Mouse (Mus musculus): ENCODE measurements around the gene Thy1. TPM values are rescaled to one million over a fixed set of nuclear protein-coding genes. Genes with fewer than 3 reads are reported as not detected.

Gene Thy1
- total and polyA plus RNA-seq, 3 experiments, result 1.5 to 24.0 TPM; not detected in 1

DNA sequence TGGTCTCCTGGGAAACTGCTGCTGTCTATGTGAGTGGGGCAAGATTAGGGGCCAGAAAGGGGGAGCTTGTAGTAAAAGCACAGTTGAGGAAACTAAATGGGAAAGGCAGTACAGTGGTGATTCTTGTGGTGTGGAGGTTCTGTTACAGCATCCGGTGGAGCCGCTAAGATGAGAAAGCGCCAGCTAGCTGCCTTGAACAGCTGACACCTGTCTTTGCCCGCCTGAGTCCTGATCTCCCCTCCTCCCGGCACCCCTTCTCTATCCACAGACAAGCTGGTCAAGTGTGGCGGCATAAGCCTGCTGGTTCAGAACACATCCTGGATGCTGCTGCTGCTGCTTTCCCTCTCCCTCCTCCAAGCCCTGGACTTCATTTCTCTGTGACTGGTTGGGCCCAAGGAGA is 3.9 kb downstream of the Thy1 start:
- H3K27ac ChIP-seq (ENCODE audit: control insufficient read depth, low read depth, low read length), result peak overlapping the region; percentile 17; the same call in 1 of the 2 replicates
- H3K79me2 ChIP-seq (ENCODE audit: control insufficient read depth, insufficient read depth, low read length, poor library complexity), result no peaks in the 10 kb centered on the region
- H3K27me3 ChIP-seq (ENCODE audit: control insufficient read depth in 1 of 2, insufficient read depth in 2 of 2, low read length in 2 of 2), result no peaks in the 10 kb centered on the region
- H3K9me3 ChIP-seq (replicated peaks; ENCODE audit: insufficient read depth, low read length), result no peaks in the 10 kb centered on the region
- peak overlapping the region; percentile 28 for H3K9ac ChIP-seq (ENCODE audit: control insufficient read depth, low read depth, low read length, poor library complexity, severe bottlenecking)
- DNase-seq (ENCODE audit: low read depth, low spot score), result peak; percentile 36
- H3K4me3 ChIP-seq (ENCODE audit: control insufficient read depth in 1 of 2, insufficient read depth in 1 of 2, low read depth in 2 of 2, low read length in 2 of 2), result no peak overlapping the region; a peak in 1 of 4 replicates
- peaks cover 5 to 46% of the 10 kb centered on the region in 2 experiments for H3K4me1 ChIP-seq (ENCODE audit: control insufficient read depth in 1 of 2, insufficient read depth in 2 of 2, low read length in 2 of 2)
- H3K36me3 ChIP-seq (ENCODE audit: control insufficient read depth in 1 of 2, insufficient read depth in 2 of 2, low read length in 2 of 2), result peaks cover 0 to 33% of the 10 kb centered on the region in 2 experiments; a peak in 2 of 4 replicates
- TF ChIP-seq RAD21 (IDR thresholded peaks at IDR 0.05; ENCODE audit: low read depth, low read length) (no peak), POLR2A (IDR thresholded peaks at IDR 0.05; ENCODE audit: control insufficient read depth in 1 of 2, insufficient read depth in 1 of 2, low read depth in 1 of 2, low read length in 2 of 2, poor library complexity in 1 of 2) (no peak), ZNF384 (IDR thresholded peaks at IDR 0.05; ENCODE audit: low read depth, low read length) (peak; percentile 53; the same call in 1 of the 2 replicates)

DNA sequence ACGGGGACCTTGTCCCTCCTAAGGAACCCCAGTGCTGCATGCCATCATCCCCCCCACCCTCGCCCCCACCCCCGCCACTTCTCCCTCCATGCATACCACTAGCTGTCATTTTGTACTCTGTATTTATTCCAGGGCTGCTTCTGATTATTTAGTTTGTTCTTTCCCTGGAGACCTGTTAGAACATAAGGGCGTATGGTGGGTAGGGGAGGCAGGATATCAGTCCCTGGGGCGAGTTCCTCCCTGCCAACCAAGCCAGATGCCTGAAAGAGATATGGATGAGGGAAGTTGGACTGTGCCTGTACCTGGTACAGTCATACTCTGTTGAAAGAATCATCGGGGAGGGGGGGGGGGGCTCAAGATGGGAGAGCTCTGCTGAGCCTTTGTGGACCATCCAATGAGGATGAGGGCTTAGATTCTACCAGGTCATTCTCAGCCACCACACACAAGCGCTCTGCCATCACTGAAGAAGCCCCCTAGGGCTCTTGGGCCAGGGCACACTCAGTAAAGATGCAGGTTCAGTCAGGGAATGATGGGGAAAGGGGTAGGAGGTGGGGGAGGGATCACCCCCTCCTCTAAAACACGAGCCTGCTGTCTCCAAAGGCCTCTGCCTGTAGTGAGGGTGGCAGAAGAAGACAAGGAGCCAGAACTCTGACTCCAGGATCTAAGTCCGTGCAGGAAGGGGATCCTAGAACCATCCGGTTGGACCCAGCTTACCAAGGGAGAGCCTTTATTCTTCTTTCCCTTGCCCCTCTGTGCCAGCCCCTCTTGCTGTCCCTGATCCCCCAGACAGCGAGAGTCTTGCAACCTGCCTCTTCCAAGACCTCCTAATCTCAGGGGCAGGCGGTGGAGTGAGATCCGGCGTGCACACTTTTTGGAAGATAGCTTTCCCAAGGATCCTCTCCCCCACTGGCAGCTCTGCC is 4.6 kb downstream of the Thy1 start:
- no peak for TF ChIP-seq MAX (IDR thresholded peaks at IDR 0.05; ENCODE audit: low read length)
- no peak for TF ChIP-seq ZKSCAN1 (IDR thresholded peaks at IDR 0.05; ENCODE audit: low read depth, low read length)
- no peak for TF ChIP-seq RAD21 (IDR thresholded peaks at IDR 0.05; ENCODE audit: low read depth, low read length)
- TF ChIP-seq EP300 (IDR thresholded peaks at IDR 0.05; ENCODE audit: low read depth in 1 of 2, low read length in 2 of 2), result peak; percentile 70 to 85
- TF ChIP-seq MAZ (IDR thresholded peaks at IDR 0.05; ENCODE audit: low read depth, low read length), result no peak
- TF ChIP-seq ETS1 (IDR thresholded peaks at IDR 0.05; ENCODE audit: low read depth, low read length), result peak; percentile 61
- peak; percentile 45; the same call in 1 of the 2 replicates for TF ChIP-seq RCOR1 (IDR thresholded peaks at IDR 0.05; ENCODE audit: low read depth, low read length)
- peak; percentile 80 for TF ChIP-seq GATA1 (IDR thresholded peaks at IDR 0.05; ENCODE audit: low read depth, low read length)
- no peak for TF ChIP-seq SMC3 (IDR thresholded peaks at IDR 0.05; ENCODE audit: low read depth, low read length)
- TF ChIP-seq TAL1 (IDR thresholded peaks at IDR 0.05; ENCODE audit: low read length), result peak; percentile 71
- peak; percentile 81 for TF ChIP-seq TCF12 (IDR thresholded peaks at IDR 0.05; ENCODE audit: low read depth, low read length)
- no peaks in the 10 kb centered on the region for H3K9me3 ChIP-seq (replicated peaks; ENCODE audit: insufficient read depth, low read length)
- H3K27me3 ChIP-seq (ENCODE audit: control insufficient read depth in 1 of 2, insufficient read depth in 2 of 2, low read length in 2 of 2), result no peaks in the 10 kb centered on the region
- peaks cover 0 to 33% of the 10 kb centered on the region in 2 experiments; a peak in 2 of 4 replicates for H3K36me3 ChIP-seq (ENCODE audit: control insufficient read depth in 1 of 2, insufficient read depth in 2 of 2, low read length in 2 of 2)
- peaks cover 5 to 46% of the 10 kb centered on the region in 2 experiments for H3K4me1 ChIP-seq (ENCODE audit: control insufficient read depth in 1 of 2, insufficient read depth in 2 of 2, low read length in 2 of 2)
- no peak overlapping the region for H3K4me3 ChIP-seq (ENCODE audit: control insufficient read depth in 1 of 2, insufficient read depth in 1 of 2, low read depth in 2 of 2, low read length in 2 of 2)
- no peaks in the 10 kb centered on the region for H3K79me2 ChIP-seq (ENCODE audit: control insufficient read depth, insufficient read depth, low read length, poor library complexity)
- peak; percentile 66 for DNase-seq (ENCODE audit: low read depth, low spot score)
- peak overlapping the region; percentile 17; the same call in 1 of the 2 replicates for H3K27ac ChIP-seq (ENCODE audit: control insufficient read depth, low read depth, low read length)
- no peak overlapping the region; the same call in 1 of the 2 replicates for H3K9ac ChIP-seq (ENCODE audit: control insufficient read depth, low read depth, low read length, poor library complexity, severe bottlenecking)
